Mouse (Mus musculus) right cerebral cortex, postnatal 4 days (tissue): Measurements from ENCODE around the gene Olfr221.
A peak's percentile ranks its signal among the peaks of the same experiment; 100 is the strongest.

ENCODE experiments used
- DNase-seq: peaks from one replicate; pipeline ENCODE4 v3.0.0-alpha.2; 2022

Olfr221 gene

GRCm38 (mm10) chr14:52003981-52004495 lies 38.2 kb downstream of the Olfr221 start:
- peak; percentile 62 for DNase-seq

DNA sequence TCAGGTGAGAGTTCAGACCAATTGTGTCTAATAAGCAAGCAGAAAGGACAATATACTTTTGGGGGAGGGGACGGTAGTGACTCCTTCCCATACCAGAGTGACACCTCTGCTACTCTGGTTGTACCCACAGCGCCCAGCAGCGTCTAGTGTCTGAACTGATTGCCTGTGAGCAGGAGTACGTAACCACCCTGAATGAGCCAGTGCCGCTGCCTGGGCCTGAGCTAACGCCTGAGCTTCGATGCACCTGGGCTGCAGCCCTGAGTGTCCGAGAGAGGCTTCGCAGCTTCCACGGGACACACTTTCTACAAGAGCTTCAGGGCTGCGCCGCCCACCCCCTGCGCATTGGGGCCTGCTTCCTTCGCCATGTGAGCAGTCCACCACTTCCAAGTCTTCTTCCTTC lies 44.8 kb downstream of the Olfr221 start:
- no peak for DNase-seq

DNA sequence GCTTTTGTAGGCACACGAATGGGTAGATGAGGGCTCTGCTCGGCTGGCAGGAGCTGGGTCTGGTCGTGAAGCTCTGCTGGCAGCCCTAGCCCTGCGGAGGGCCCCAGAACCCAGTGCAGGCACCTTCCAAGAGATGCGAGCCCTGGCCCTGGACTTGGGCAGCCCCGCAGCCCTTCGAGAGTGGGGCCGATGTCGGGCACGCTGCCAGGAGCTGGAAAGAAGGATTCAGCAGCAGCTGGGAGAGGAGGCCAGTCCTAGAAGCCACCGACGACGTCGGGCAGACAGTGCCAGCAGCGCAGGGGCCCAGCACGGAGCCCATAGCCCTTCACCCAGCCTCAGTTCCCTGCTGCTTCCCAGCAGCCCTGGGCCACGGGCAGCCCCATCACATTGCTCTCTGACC lies 45.4 kb downstream of the Olfr221 start:
- DNase-seq: peak; percentile 63

DNA sequence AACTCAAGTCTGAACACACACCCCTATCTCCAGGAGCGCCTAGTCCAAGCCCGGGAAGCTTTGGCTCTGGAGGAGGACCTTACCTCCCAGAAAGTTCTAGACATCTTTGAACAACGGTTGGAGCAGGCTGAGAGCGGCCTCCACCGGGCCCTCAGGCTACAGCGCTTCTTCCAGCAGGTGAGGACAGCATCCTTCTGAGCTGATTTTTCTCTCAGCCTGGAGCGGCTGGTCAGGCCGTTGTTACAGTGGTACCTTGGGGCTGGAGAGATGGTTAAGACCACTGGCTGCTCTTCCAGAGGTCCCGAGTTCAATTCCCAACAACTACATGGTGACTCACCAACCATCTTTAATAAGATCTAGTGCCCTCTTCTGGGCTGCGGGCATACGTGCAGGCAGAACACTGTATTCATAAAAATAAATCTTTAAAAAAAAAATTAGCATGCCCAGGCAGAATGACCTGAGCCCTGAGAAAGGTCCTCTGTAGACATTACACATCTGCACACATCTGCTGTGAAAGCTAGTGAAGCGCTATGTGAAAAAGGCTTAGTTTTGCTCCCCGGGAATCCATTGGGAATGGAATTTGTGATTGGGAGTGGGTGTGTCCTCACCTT lies 45.9 kb downstream of the Olfr221 start:
- no peak for DNase-seq

GRCm38 (mm10) chr14:51995219-51995871 lies 46.9 kb downstream of the Olfr221 start:
- DNase-seq: no peak

- no peak for DNase-seq
Measured at GRCm38 (mm10) chr14:51994453-51994852, 47.8 kb downstream of the Olfr221 start.

GRCm38 (mm10) chr14:51989461-51989970 lies 52.7 kb downstream of the Olfr221 start:
- DNase-seq: peak; percentile 3

DNA sequence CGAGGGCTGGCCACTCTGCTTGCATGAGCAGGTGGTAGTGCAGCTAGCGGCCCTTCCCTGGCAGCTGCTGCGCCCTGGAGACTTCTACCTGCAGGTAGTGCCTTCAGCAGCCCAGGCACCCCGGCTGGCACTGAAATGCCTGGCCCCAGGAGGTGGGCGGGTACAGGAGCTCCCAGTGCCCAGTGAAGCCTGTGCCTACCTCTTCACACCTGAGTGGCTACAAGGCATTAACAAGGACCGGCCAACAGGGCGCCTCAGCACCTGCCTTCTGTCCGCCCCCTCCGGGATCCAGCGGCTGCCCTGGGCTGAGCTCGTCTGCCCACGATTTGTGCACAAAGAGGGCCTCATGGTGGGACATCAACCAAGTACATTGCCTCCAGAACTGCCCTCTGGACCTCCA lies 53.5 kb downstream of the Olfr221 start:
- no peak for DNase-seq

DNA sequence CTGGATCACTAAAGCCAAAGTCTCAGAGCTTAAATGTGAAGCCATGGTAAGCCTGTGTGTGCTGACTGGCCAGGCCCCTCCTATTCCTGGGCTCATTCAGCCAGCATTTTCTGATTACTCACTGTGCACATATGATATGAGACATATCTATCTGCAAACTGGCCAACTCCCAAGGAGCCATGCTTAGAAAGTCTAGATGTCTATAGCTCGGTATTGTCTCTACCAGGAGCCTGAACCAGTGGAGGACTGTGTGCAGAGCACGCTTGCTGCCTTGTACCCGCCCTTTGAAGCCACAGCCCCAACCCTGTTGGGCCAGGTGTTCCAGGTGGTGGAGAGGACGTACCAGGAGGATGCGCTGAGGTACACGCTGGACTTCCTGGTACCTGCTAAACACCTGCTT lies 55.1 kb downstream of the Olfr221 start:
- peak; percentile 5 for DNase-seq

DNA sequence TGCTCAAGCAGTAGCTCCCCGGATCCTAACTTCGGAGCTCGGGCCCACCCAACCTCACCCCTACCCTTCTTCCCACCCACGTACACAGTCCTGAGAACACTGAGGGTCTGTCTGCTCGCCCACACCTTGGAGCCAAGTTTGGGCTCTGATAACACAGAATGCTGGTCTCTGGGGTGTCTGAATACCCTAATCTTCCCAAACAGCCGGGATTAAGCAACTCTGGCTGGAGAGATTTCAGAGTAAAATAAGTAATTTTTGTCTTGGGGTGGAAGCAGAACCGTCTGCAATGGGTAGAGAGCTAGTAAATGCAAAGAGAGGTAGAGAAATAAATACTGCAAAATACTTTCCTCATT lies 56.1 kb downstream of the Olfr221 start:
- DNase-seq: no peak

DNA sequence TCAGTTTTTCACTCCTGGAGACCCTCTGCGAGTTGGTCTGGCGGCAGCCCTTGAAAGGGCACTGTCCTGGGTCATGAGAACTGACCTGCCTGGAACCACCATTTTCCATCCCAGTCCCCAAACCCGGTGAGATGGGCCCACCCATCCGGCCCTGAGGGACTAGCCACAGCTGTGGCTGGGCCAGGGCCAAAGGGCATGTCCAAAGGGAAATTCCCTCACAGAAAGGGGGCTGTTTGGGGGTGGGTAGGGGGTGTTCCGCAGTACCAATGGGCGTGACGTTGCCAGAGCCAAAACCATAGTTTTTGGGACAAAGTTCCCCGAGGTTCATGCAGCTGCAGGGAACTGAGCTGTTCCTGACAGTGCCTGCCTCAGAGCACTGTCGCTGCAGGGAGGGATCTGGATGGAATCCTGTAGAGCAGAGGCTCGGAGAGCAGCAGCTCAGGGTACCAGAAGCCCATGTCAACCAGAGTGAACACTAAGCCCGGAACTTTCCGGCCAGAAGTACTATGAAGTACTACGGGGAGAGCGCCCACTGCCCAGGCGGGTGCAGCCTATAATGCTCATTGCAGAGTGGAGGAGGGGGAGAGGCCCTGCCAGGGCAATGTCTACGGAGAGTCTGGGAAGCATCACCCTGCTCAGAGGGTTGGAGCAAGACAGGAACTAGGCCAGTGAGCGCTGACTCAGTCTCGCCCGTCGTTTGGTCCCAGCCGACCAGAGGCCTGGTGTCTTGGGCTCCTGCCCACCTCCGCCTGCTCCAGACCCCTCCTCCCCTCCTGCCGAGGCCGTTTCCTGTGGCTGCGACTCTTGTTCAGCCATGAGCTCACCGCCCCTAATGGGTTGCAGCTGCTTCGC lies 56.7 kb downstream of the Olfr221 start:
- peak; percentile 67 for DNase-seq

- peak; percentile 86 for DNase-seq
Measured at GRCm38 (mm10) chr14:51984247-51985231, 57.7 kb downstream of the Olfr221 start, which contains the start of gene Arhgef40. Arhgef40 (plus strand) TSS chr14:51984719.
